Mouse (Mus musculus): ENCODE measurements around the gene Zfp422.

GRCm38 (mm10) chr6:116667382-116667781, 38.6 kb upstream of the Zfp422 start:
- TF ChIP-seq CTCF (IDR thresholded peaks at IDR 0.05; ENCODE audit: low read depth) (no peak), EP300 (IDR thresholded peaks at IDR 0.05; ENCODE audit: low read depth) (no peak)

Measured in liver, postnatal 0 days (tissue).